10 mouse cellular contexts compared by ENCODE assay signal in the genomic region with DNA sequence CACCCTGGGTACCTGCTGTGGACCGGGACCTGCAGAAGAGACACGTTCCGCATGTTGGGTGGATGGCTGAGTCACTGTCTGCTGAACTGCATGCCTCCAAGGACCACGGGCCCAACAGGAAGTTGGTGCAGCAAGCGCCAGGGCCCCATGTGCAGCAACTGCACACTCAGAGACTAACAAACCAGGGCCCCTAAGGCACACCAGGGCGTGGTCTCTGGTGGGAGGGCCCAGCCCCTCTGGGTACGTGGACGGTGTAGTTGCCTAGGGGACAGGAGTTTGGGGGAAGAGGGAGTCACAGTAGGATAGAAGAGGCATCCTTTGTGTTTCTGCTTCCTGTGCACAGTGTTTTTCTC. TPM values are rescaled to one million over a fixed set of nuclear protein-coding genes. Genes with fewer than 3 reads are reported as not detected.
A peak's percentile ranks its signal among the peaks of the same experiment; 100 is the strongest.
DNase-seq lines count a peak whose midpoint lies in the region; ATAC-seq lines count a peak whose summit lies in the region.
"Had no signal": no experiment of that assay in that cellular context is flagged by ENCODE, and none has a peak within 500 bp of the region (broad histone marks: within the 10 kb centered on the region; RNA-seq: fewer than 3 reads in every experiment).

No protein-coding gene starts in this region.

- ATAC-seq in heart, embryonic 16.5 days (replicated peaks; ENCODE audit: extremely low read depth, insufficient read depth, low FRiP score) = peak; percentile 42; the same call in 1 of the 2 replicates
- ATAC-seq: forebrain, embryonic 16.5 days had no signal

- no peak overlapping the region; the same call in 1 of the 2 replicates for H3K9ac ChIP-seq in heart, embryonic 16.5 days (ENCODE audit: low read length)

- no peak for DNase-seq in heart, postnatal 4 days
- DNase-seq in lung, postnatal 25 days (ENCODE audit: low spot score) = peak; percentile 48
- DNase-seq in thymus, adult 18-20 months = peak; percentile 73 to 79
- DNase-seq in cerebellum, adult 9-11 months = no peak
- no peak for DNase-seq in cerebellum, adult 18-20 months
- no peak for DNase-seq in embryo, embryonic 10 days (ENCODE audit: low spot score)
- DNase-seq: kidney, postnatal 25 days had no signal

- H3K36me3 ChIP-seq in heart, embryonic 16.5 days (ENCODE audit: control insufficient read depth, insufficient read depth) = no peaks in the 10 kb centered on the region

- 64% methylated on average over 8 of the region's 8 CpGs for WGBS in heart, embryonic 16.5 days

- H3K4me2 ChIP-seq in heart, embryonic 16.5 days (ENCODE audit: low read depth, low read length) = no peak overlapping the region

- no peak overlapping the region for H3K27ac ChIP-seq in heart, embryonic 16.5 days (ENCODE audit: low read length)
- H3K27ac ChIP-seq in brown adipose tissue, adult 24 weeks (replicated peaks; ENCODE audit: low read depth, low read length) = no peak overlapping the region; the same call in 1 of the 2 replicates

- H3K4me3 ChIP-seq in heart, embryonic 16.5 days (ENCODE audit: low read length) = peak overlapping the region; percentile 32
- peak overlapping the region; percentile 36; the same call in 1 of the 2 replicates for H3K4me3 ChIP-seq in brown adipose tissue, adult 24 weeks (ENCODE audit: insufficient read depth, low read depth, low read length)

- no peaks in the 10 kb centered on the region for H3K4me1 ChIP-seq in heart, embryonic 16.5 days (ENCODE audit: control insufficient read depth, insufficient read depth, low read length)
- no peaks in the 10 kb centered on the region for H3K4me1 ChIP-seq in brown adipose tissue, adult 24 weeks (ENCODE audit: control insufficient read depth, insufficient read depth, insufficient read length, low read length)

- H3K9me3 ChIP-seq in heart, embryonic 16.5 days (replicated peaks; ENCODE audit: control insufficient read depth, low read length) = no peaks in the 10 kb centered on the region; the same call in 1 of the 2 replicates

- no peaks in the 10 kb centered on the region for H3K27me3 ChIP-seq in heart, embryonic 16.5 days (ENCODE audit: control insufficient read depth, insufficient read depth, low read length)

RNA-seq across cellular contexts. Expression of a gene that starts 27.9 kb away (rescaled TPM):
- 1.9 and 2.0 TPM in 2 replicates for polyA plus RNA-seq in heart, embryonic 16.5 days (2015; fragmentation: Nextera tagmentation; extraction: Ambion mirVana)
- total RNA-seq in heart, postnatal 4 days (2021) = 1 to 10 TPM; 1.5 to 2.6 TPM
- not detected in 2 replicates for polyA plus RNA-seq in brown adipose tissue, adult 24 weeks (2012; ENCODE audit: insufficient read depth, insufficient read length, missing spikeins)

RNA-seq across cellular contexts. Expression of a gene that starts 29.0 kb away (rescaled TPM):
- 11.3 and 21.7 TPM in 2 replicates for polyA plus RNA-seq in heart, embryonic 16.5 days (2015; fragmentation: Nextera tagmentation; extraction: Ambion mirVana)
- 1 to 10 TPM; 2.3 to 2.4 TPM for total RNA-seq in heart, postnatal 4 days (2021)
- 2.8 and 5.4 TPM in 2 replicates for polyA plus RNA-seq in brown adipose tissue, adult 24 weeks (2012; ENCODE audit: insufficient read depth, insufficient read length, missing spikeins)

Comparison
In these comparisons a context has a peak if more than half of its experiments do, and no peak if none do; other contexts are left out.
1. DNase-seq: peak in lung, postnatal 25 days (single experiment) and thymus, adult 18-20 months (2 of 2); none in heart, postnatal 4 days (single experiment), cerebellum, adult 9-11 months (single experiment), cerebellum, adult 18-20 months (0 of 2) and embryo, embryonic 10 days (single experiment).